Mouse (Mus musculus) heart, embryonic 10.5 days (tissue): Measurements from ENCODE around the gene Ciao2b. TPM values are rescaled to one million over a fixed set of nuclear protein-coding genes. Genes with fewer than 3 reads are reported as not detected.

ENCODE experiments used
- DNase-seq: peaks from one replicate; pipeline ENCODE4 v3.0.0-alpha.2; 2017; ENCODE audit warnings: low spot score
- H3K27ac ChIP-seq: fragments of 300-500 bp; sonication (generic); 2 replicates; pipeline ENCODE4 v1.5.1; 2016; ENCODE audit warnings: mild to moderate bottlenecking
- H3K27me3 ChIP-seq: fragments of 300-500 bp; sonication (generic); 2 replicates; pipeline ENCODE4 v1.6.1; 2016; ENCODE audit warnings: mild to moderate bottlenecking; ENCODE audit not compliant: poor library complexity, insufficient read depth, severe bottlenecking
- H3K36me3 ChIP-seq: fragments of 300-500 bp; sonication (generic); 2 replicates; pipeline ENCODE4 v1.6.1; 2016; ENCODE audit warnings: mild to moderate bottlenecking, moderate library complexity
- H3K4me1 ChIP-seq: fragments of 300-500 bp; sonication (generic); 2 replicates; pipeline ENCODE4 v1.6.1; 2016; ENCODE audit warnings: mild to moderate bottlenecking
- H3K4me3 ChIP-seq: fragments of 300-500 bp; sonication (generic); 2 replicates; pipeline ENCODE4 v1.5.1; 2016; ENCODE audit warnings: mild to moderate bottlenecking, moderate library complexity
- H3K9me3 ChIP-seq: fragments of 300-500 bp; sonication (generic); 2 replicates; pipeline ENCODE4 v1.6.1; 2016; ENCODE audit warnings: mild to moderate bottlenecking, moderate library complexity
- WGBS: fragments of 180-500 bp; shearing (Covaris S2); methylation state at CpG from one replicate; pipeline ENCODE4 v1.1.7; 2016; 5-methylcytosine and 5-hydroxymethylcytosine counted together
- polyA plus RNA-seq: library from polyadenylated mRNA; unstranded; fragments of >200 nt; fragmentation: Nextera tagmentation; extraction: Ambion mirVana; gene quantifications from 2 replicates; pipeline ENCODE4 v1.2.1, GENCODE M21; 2016

The Ciao2b gene
- polyA plus RNA-seq, 1 experiment from 2014 or later: 198 TPM

- Histone ChIP-seq H3K27ac (no peak overlapping the region), H3K4me3 (peak overlapping the region; percentile 75), H3K36me3 (peaks cover 30% of the 10 kb centered on the region), H3K27me3 (no peaks in the 10 kb centered on the region), H3K4me1 (peaks cover 14% of the 10 kb centered on the region), H3K9me3 (no peaks in the 10 kb centered on the region)
- 74% methylated on average over 6 of the region's 6 CpGs for WGBS
- no peak for DNase-seq
Observed at GRCm38 (mm10) chr8:104592566-104592965, 49.2 kb downstream of the Ciao2b start.

DNA sequence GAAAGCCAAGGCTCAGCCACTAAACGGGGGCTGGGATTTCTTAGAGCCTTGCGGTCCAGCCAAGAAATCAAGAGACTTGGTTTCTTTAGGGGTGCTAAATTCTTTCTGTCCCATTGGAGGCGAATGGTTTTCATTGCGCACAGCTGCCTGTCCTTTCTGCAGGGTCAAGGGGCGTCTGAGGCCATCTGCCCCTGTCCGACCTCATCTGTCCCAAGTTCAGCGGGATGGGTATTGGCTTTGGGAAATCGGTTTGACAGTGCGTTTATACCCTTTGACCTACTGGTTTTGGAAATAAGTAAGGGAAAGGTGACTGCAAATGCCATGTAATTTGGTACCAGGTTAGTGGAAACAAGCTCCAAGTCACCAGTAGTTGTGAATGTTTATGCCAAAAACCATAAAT lies 49.9 kb downstream of the Ciao2b start:
- H3K36me3 ChIP-seq: peaks cover 30% of the 10 kb centered on the region
- H3K27me3 ChIP-seq: no peaks in the 10 kb centered on the region
- H3K4me1 ChIP-seq: peaks cover 14% of the 10 kb centered on the region
- 7% methylated on average over 9 of the region's 9 CpGs for WGBS
- H3K27ac ChIP-seq: peak overlapping the region; percentile 81
- no peak for DNase-seq
- no peaks in the 10 kb centered on the region for H3K9me3 ChIP-seq
- peak overlapping the region; percentile 75 for H3K4me3 ChIP-seq

GRCm38 (mm10) chr8:104591133-104591834 lies 50.5 kb downstream of the Ciao2b start, which contains the start of gene Pdp2:
TSS of gene Pdp2 (plus strand) at chr8:104591451.
- DNase-seq: peak; percentile 97
- peaks cover 14% of the 10 kb centered on the region for H3K4me1 ChIP-seq
- H3K27me3 ChIP-seq: no peaks in the 10 kb centered on the region
- peak within 1 kb of the TSS; percentile 81 for H3K27ac ChIP-seq
- H3K36me3 ChIP-seq: peaks cover 26% of the 10 kb centered on the region
- WGBS: under 1% methylated on average over 44 of the region's 44 CpGs
- H3K9me3 ChIP-seq: no peaks in the 10 kb centered on the region
- H3K4me3 ChIP-seq: peak within 1 kb of the TSS; percentile 75

DNA sequence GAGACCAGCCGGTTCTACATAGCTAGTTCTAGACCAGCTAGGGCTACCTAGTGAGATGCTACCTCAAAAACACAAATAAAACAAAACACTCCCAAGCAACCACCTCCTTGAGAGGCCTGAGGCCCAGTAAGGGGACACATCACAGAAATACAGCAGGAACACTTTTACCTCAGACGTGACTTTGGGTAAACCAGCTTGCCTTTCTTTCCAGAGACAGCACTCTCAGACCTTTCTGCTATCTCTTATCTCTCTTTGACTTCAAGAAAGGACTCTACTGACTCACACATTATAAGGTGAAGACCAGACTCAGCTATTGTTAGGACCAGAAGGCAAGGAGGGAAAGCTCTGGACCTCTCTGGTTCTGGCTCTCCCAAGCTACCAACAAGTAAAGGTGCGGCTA lies 51.5 kb downstream of the Ciao2b start:
- Histone ChIP-seq H3K27ac (no peak overlapping the region), H3K4me3 (no peak overlapping the region), H3K4me1 (peaks cover 14% of the 10 kb centered on the region), H3K36me3 (peaks cover 18% of the 10 kb centered on the region), H3K27me3 (no peaks in the 10 kb centered on the region), H3K9me3 (no peaks in the 10 kb centered on the region)
- DNase-seq: no peak
- 77% methylated on average over 3 of the region's 3 CpGs for WGBS

Other genes starting within 250 kb of the Ciao2b start
- gene Cmtm4, start 246.2 kb downstream of the Ciao2b start, polyA plus RNA-seq: 1.1 and 1.7 TPM in 2 replicates
- gene Dync1li2, start 198.9 kb downstream of the Ciao2b start, polyA plus RNA-seq: 50.8 and 58.6 TPM in 2 replicates
- gene Terb1, start 132.1 kb downstream of the Ciao2b start, polyA plus RNA-seq: 0.16 and 0.21 TPM in 2 replicates
- gene Nae1, start 107.3 kb downstream of the Ciao2b start, polyA plus RNA-seq: 91.2 and 95.6 TPM in 2 replicates
- 0.90 and 2.3 TPM in 2 replicates for gene Car7, start 107.3 kb downstream of the Ciao2b start, polyA plus RNA-seq
- gene Pdp2, start 50.5 kb downstream of the Ciao2b start, polyA plus RNA-seq: 10.9 and 11.0 TPM in 2 replicates
- gene Cdh16, start 17.6 kb downstream of the Ciao2b start, polyA plus RNA-seq: 8.0 and 21.0 TPM in 2 replicates
- gene Rrad, start 10.6 kb downstream of the Ciao2b start, polyA plus RNA-seq: 200 and 322 TPM in 2 replicates
- gene Ces2a, start 92.0 kb upstream of the Ciao2b start, polyA plus RNA-seq: not detected in 2 replicates
- not detected in 2 replicates for gene Ces2b, start 189.6 kb upstream of the Ciao2b start, polyA plus RNA-seq
- not detected in 2 replicates for gene Ces2c, start 205.1 kb upstream of the Ciao2b start, polyA plus RNA-seq